In genomic region chr9:71660540-71660939, GRCm38 (mm10) we compare ENCODE assay signal across 11 mouse cellular contexts.
DNase-seq lines count a peak whose midpoint lies in the region; ATAC-seq and TF ChIP-seq lines count a peak whose summit lies in the region.
"Had no signal": no experiment of that assay in that cellular context is flagged by ENCODE, and none has a peak within 500 bp of the region (broad histone marks: within the 10 kb centered on the region; RNA-seq: fewer than 3 reads in every experiment).

No protein-coding gene starts in this region.

- peaks cover 5% of the 10 kb centered on the region for H3K9me3 ChIP-seq in embryonic facial prominence, embryonic 10.5 days
- no peaks in the 10 kb centered on the region for H3K9me3 ChIP-seq in heart, embryonic 15.5 days (replicated peaks)
- H3K9me3 ChIP-seq in midbrain, postnatal 0 days (ENCODE audit: low read length) = no peaks in the 10 kb centered on the region
- peaks cover 3% of the 10 kb centered on the region; the same call in 1 of the 2 replicates for H3K9me3 ChIP-seq in forebrain, embryonic 12.5 days

- no peak overlapping the region for H3K4me2 ChIP-seq in heart, embryonic 15.5 days
- no peak overlapping the region for H3K4me2 ChIP-seq in midbrain, postnatal 0 days (ENCODE audit: low read depth, low read length, poor library complexity, severe bottlenecking)
- H3K4me2 ChIP-seq in forebrain, embryonic 12.5 days = no peak overlapping the region

- no peaks in the 10 kb centered on the region for H3K36me3 ChIP-seq in embryonic facial prominence, embryonic 10.5 days (replicated peaks)
- no peaks in the 10 kb centered on the region for H3K36me3 ChIP-seq in heart, embryonic 15.5 days
- no peaks in the 10 kb centered on the region for H3K36me3 ChIP-seq in midbrain, postnatal 0 days (ENCODE audit: insufficient read depth, low read length)
- H3K36me3 ChIP-seq in forebrain, embryonic 12.5 days (replicated peaks) = no peaks in the 10 kb centered on the region

- ATAC-seq in heart, embryonic 15.5 days (replicated peaks; ENCODE audit: insufficient number of reproducible peaks, insufficient read depth, low FRiP score, low read depth) = peak; percentile 72
- no peak for ATAC-seq in midbrain, postnatal 0 days (ENCODE audit: low FRiP score)
- ATAC-seq in forebrain, embryonic 12.5 days (ENCODE audit: low FRiP score) = no peak

- peak; percentile 32 to 34 for DNase-seq in lung, adult 18-20 months
- DNase-seq in lung, adult 2 months = no peak
- DNase-seq in embryonic facial prominence, embryonic 10.5 days (ENCODE audit: low spot score) = peak; percentile 58
- peak; percentile 33 for DNase-seq in midbrain, postnatal 0 days (ENCODE audit: low spot score)
- DNase-seq in gastrocnemius, postnatal 36 days = no peak
- DNase-seq in gastrocnemius, postnatal 14 days = no peak
- DNase-seq: retina, postnatal 1 day; thymus, postnatal 14 days had no signal

- peak overlapping the region; percentile 72 for H3K27ac ChIP-seq in embryonic facial prominence, embryonic 10.5 days (replicated peaks)
- H3K27ac ChIP-seq in heart, embryonic 15.5 days = peak overlapping the region; percentile 71
- H3K27ac ChIP-seq in midbrain, postnatal 0 days (ENCODE audit: low read depth, low read length) = no peak overlapping the region
- no peak overlapping the region for H3K27ac ChIP-seq in forebrain, embryonic 12.5 days
- H3K27ac ChIP-seq: liver, embryonic 14.5 days had no signal

- no peaks in the 10 kb centered on the region for H3K27me3 ChIP-seq in embryonic facial prominence, embryonic 10.5 days (replicated peaks; ENCODE audit: low read depth, poor library complexity, severe bottlenecking)
- H3K27me3 ChIP-seq in heart, embryonic 15.5 days = no peaks in the 10 kb centered on the region
- H3K27me3 ChIP-seq in midbrain, postnatal 0 days (ENCODE audit: insufficient read depth, low read length) = no peaks in the 10 kb centered on the region
- H3K27me3 ChIP-seq in forebrain, embryonic 12.5 days = no peaks in the 10 kb centered on the region

- intact Hi-C loops in gastrocnemius, postnatal 36 days (cut with DNase I) = no loop called here
- intact Hi-C loops in gastrocnemius, postnatal 14 days (cut with DNase I; ENCODE audit: low total_unique reads) = no loop called here

- H3K4me3 ChIP-seq in lung, adult 2 months (replicated peaks; ENCODE audit: extremely low read depth, low read depth, low read length) = no peak overlapping the region
- H3K4me3 ChIP-seq in embryonic facial prominence, embryonic 10.5 days = no peak overlapping the region
- H3K4me3 ChIP-seq in heart, embryonic 15.5 days = no peak overlapping the region
- H3K4me3 ChIP-seq in midbrain, postnatal 0 days (ENCODE audit: low read depth, low read length) = no peak overlapping the region
- no peak overlapping the region for H3K4me3 ChIP-seq in forebrain, embryonic 12.5 days (replicated peaks)

- no peak for TF ChIP-seq POLR2A in lung, adult 2 months (IDR thresholded peaks at IDR 0.05; ENCODE audit: borderline replicate concordance, extremely low read depth, low read depth, low read length)

- TF ChIP-seq CTCF in lung, adult 2 months (IDR thresholded peaks at IDR 0.05; ENCODE audit: insufficient read depth, low read length) = no peak
- no peak for TF ChIP-seq CTCF in midbrain, postnatal 0 days (IDR thresholded peaks at IDR 0.05)

- H3K4me1 ChIP-seq in lung, adult 2 months (ENCODE audit: control insufficient read depth, insufficient read depth, low read length) = peaks cover 22% of the 10 kb centered on the region
- H3K4me1 ChIP-seq in embryonic facial prominence, embryonic 10.5 days = peaks cover 35% of the 10 kb centered on the region
- H3K4me1 ChIP-seq in heart, embryonic 15.5 days (replicated peaks) = peaks cover 40% of the 10 kb centered on the region
- no peaks in the 10 kb centered on the region for H3K4me1 ChIP-seq in midbrain, postnatal 0 days (ENCODE audit: insufficient read depth, low read length)
- peaks cover 13% of the 10 kb centered on the region; the same call in 1 of the 2 replicates for H3K4me1 ChIP-seq in forebrain, embryonic 12.5 days

- H3K9ac ChIP-seq in heart, embryonic 15.5 days = no peak overlapping the region
- H3K9ac ChIP-seq in midbrain, postnatal 0 days (replicated peaks; ENCODE audit: low read length, poor library complexity, severe bottlenecking) = no peak overlapping the region
- H3K9ac ChIP-seq in forebrain, embryonic 12.5 days = no peak overlapping the region
- H3K9ac ChIP-seq: liver, embryonic 14.5 days had no signal

- 31% methylated on average over 9 of the region's 9 CpGs for WGBS in lung, adult 2 months
- WGBS in embryonic facial prominence, embryonic 10.5 days = 50% methylated on average over 9 of the region's 9 CpGs
- WGBS in heart, embryonic 15.5 days = 24% methylated on average over 9 of the region's 9 CpGs
- WGBS in midbrain, postnatal 0 days = 67% methylated on average over 9 of the region's 9 CpGs
- WGBS in forebrain, embryonic 12.5 days = 68% methylated on average over 9 of the region's 9 CpGs

Comparison
In these comparisons a context has a peak if more than half of its experiments do, and no peak if none do; other contexts are left out.
1. DNase-seq: peak in lung, adult 18-20 months (2 of 2), embryonic facial prominence, embryonic 10.5 days (single experiment) and midbrain, postnatal 0 days (single experiment); none in lung, adult 2 months (single experiment), gastrocnemius, postnatal 36 days (0 of 2) and gastrocnemius, postnatal 14 days (single experiment).
2. H3K27ac ChIP-seq: peak in embryonic facial prominence, embryonic 10.5 days (single experiment) and heart, embryonic 15.5 days (single experiment); none in midbrain, postnatal 0 days (single experiment) and forebrain, embryonic 12.5 days (single experiment).